ENCODE assay signal across 23 mouse cellular contexts in the genomic region with DNA sequence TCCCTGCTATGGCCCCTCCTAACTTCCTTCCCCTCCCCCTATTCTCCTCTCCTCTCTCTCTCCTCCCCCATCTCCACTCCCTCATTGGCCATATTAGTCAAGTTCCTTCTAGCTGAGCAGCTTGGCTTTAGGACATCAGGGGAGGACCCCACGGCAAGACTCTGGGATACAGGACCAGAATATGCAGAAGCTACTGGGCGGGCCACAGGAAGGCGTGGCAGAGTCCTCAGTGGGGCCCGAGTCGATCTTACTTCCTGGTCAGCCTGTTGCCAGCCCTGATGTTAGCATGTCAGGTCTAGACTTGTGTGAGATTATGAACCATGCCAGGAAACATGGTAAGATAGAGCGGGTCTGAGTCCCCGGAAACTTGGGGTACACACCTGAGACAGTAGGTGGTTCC. TPM values are rescaled to one million over a fixed set of nuclear protein-coding genes. Genes with fewer than 3 reads are reported as not detected.
DNase-seq lines count a peak whose midpoint lies in the region; ATAC-seq and TF ChIP-seq lines count a peak whose summit lies in the region.
"Had no signal": no experiment of that assay in that cellular context is flagged by ENCODE, and none has a peak within 500 bp of the region (broad histone marks: within the 10 kb centered on the region; RNA-seq: fewer than 3 reads in every experiment).

No protein-coding gene starts in this region.

- WGBS in heart, adult 2 months: 82% methylated on average over 7 of the region's 7 CpGs
- 68% methylated on average over 7 of the region's 7 CpGs for WGBS in intestine, embryonic 16.5 days

- no peak overlapping the region for H3K4me3 ChIP-seq in heart, adult 2 months
- peak overlapping the region in 1 of 2 experiments; percentile 35; a peak in 1 of 4 replicates for H3K4me3 ChIP-seq in MEL (ENCODE audit: control insufficient read depth in 1 of 2, insufficient read depth in 1 of 2, low read depth in 2 of 2, low read length in 2 of 2)
- H3K4me3 ChIP-seq in intestine, embryonic 16.5 days (ENCODE audit: low read length): no peak overlapping the region
- H3K4me3 ChIP-seq: embryonic facial prominence, embryonic 10.5 days; embryonic facial prominence, embryonic 13.5 days; forebrain, embryonic 10.5 days; hindbrain, embryonic 12.5 days; hindbrain, embryonic 15.5 days had no signal

- no peaks in the 10 kb centered on the region for H3K36me3 ChIP-seq in heart, adult 2 months (ENCODE audit: control insufficient read depth, insufficient read depth, low read length)
- peaks cover 0 to 3% of the 10 kb centered on the region in 2 experiments; a peak in 1 of 4 replicates for H3K36me3 ChIP-seq in MEL (ENCODE audit: control insufficient read depth in 1 of 2, insufficient read depth in 2 of 2, low read length in 2 of 2)
- H3K36me3 ChIP-seq in intestine, embryonic 16.5 days (ENCODE audit: control insufficient read depth, insufficient read depth, low read length): no peaks in the 10 kb centered on the region
- H3K36me3 ChIP-seq: embryonic facial prominence, embryonic 10.5 days; embryonic facial prominence, embryonic 13.5 days; forebrain, embryonic 10.5 days; hindbrain, embryonic 12.5 days; hindbrain, embryonic 15.5 days had no signal

- no peaks in the 10 kb centered on the region for H3K4me1 ChIP-seq in heart, adult 2 months (ENCODE audit: control insufficient read depth, insufficient read depth, low read length)
- peaks cover 4 to 14% of the 10 kb centered on the region in 2 experiments for H3K4me1 ChIP-seq in MEL (ENCODE audit: control insufficient read depth in 1 of 2, insufficient read depth in 2 of 2, low read length in 2 of 2)
- H3K4me1 ChIP-seq in intestine, embryonic 16.5 days (ENCODE audit: control insufficient read depth, insufficient read depth, low read length): no peaks in the 10 kb centered on the region
- H3K4me1 ChIP-seq: embryonic facial prominence, embryonic 10.5 days; embryonic facial prominence, embryonic 13.5 days; forebrain, embryonic 10.5 days; hindbrain, embryonic 12.5 days; hindbrain, embryonic 15.5 days had no signal

- H3K9me3 ChIP-seq in MEL (replicated peaks; ENCODE audit: insufficient read depth, low read length): no peaks in the 10 kb centered on the region
- no peaks in the 10 kb centered on the region for H3K9me3 ChIP-seq in intestine, embryonic 16.5 days (ENCODE audit: control insufficient read depth, low read length)
- H3K9me3 ChIP-seq: embryonic facial prominence, embryonic 10.5 days; embryonic facial prominence, embryonic 13.5 days; forebrain, embryonic 10.5 days; hindbrain, embryonic 12.5 days; hindbrain, embryonic 15.5 days had no signal

- H3K4me2 ChIP-seq in intestine, embryonic 16.5 days (ENCODE audit: low read depth, low read length): no peak overlapping the region
- H3K4me2 ChIP-seq: embryonic facial prominence, embryonic 13.5 days; heart, embryonic 11.5 days; hindbrain, embryonic 12.5 days; hindbrain, embryonic 15.5 days had no signal

- H3K9ac ChIP-seq in heart, adult 2 months (ENCODE audit: low read depth, low read length): no peak overlapping the region
- H3K9ac ChIP-seq in MEL (ENCODE audit: control insufficient read depth, low read depth, low read length, poor library complexity, severe bottlenecking): no peak overlapping the region
- no peak overlapping the region for H3K9ac ChIP-seq in intestine, embryonic 16.5 days (ENCODE audit: low read depth, low read length)
- H3K9ac ChIP-seq: embryonic facial prominence, embryonic 13.5 days; hindbrain, embryonic 12.5 days; hindbrain, embryonic 15.5 days had no signal

- H3K79me2 ChIP-seq in heart, adult 2 months (replicated peaks; ENCODE audit: control insufficient read depth, insufficient read depth, low read length): no peaks in the 10 kb centered on the region
- no peaks in the 10 kb centered on the region for H3K79me2 ChIP-seq in MEL (ENCODE audit: control insufficient read depth, insufficient read depth, low read length, poor library complexity)

- H3K27ac ChIP-seq in heart, adult 2 months: no peak overlapping the region
- no peak overlapping the region for H3K27ac ChIP-seq in MEL (ENCODE audit: control insufficient read depth, low read depth, low read length)
- no peak overlapping the region for H3K27ac ChIP-seq in intestine, embryonic 16.5 days (ENCODE audit: low read length)
- H3K27ac ChIP-seq: embryonic facial prominence, embryonic 10.5 days; embryonic facial prominence, embryonic 13.5 days; forebrain, embryonic 10.5 days; hindbrain, embryonic 12.5 days; hindbrain, embryonic 15.5 days had no signal

- no peak for TF ChIP-seq EP300 in heart, adult 2 months (IDR thresholded peaks at IDR 0.05; ENCODE audit: insufficient read depth, low read depth, low read length)
- TF ChIP-seq EP300 in MEL (IDR thresholded peaks at IDR 0.05; ENCODE audit: low read depth in 1 of 2, low read length in 2 of 2): no peak

- no peak for TF ChIP-seq RAD21 in MEL (IDR thresholded peaks at IDR 0.05; ENCODE audit: low read depth, low read length)

- TF ChIP-seq POLR2A in heart, adult 2 months (IDR thresholded peaks at IDR 0.05; ENCODE audit: insufficient read depth, low read depth, low read length): no peak
- no peak for TF ChIP-seq POLR2A in MEL (IDR thresholded peaks at IDR 0.05; ENCODE audit: control insufficient read depth in 1 of 2, insufficient read depth in 1 of 2, low read depth in 1 of 2, low read length in 2 of 2, poor library complexity in 1 of 2)

- TF ChIP-seq CTCF in heart, adult 2 months (IDR thresholded peaks at IDR 0.05): no peak
- TF ChIP-seq CTCF in MEL (IDR thresholded peaks at IDR 0.05 in 2 of 3, conservative IDR thresholded peaks at IDR 0.05 in 1 of 3; ENCODE audit: control insufficient read depth in 1 of 3, insufficient read depth in 1 of 3, low read depth in 2 of 3, low read length in 3 of 3, poor library complexity in 1 of 3, severe bottlenecking in 1 of 3): no peak

- H3K27me3 ChIP-seq in heart, adult 2 months (ENCODE audit: control insufficient read depth, insufficient read depth, low read length): no peaks in the 10 kb centered on the region
- no peaks in the 10 kb centered on the region; a peak in 1 of 4 replicates for H3K27me3 ChIP-seq in MEL (ENCODE audit: control insufficient read depth in 1 of 2, insufficient read depth in 2 of 2, low read length in 2 of 2)
- H3K27me3 ChIP-seq in intestine, embryonic 16.5 days (replicated peaks; ENCODE audit: control insufficient read depth, insufficient read depth, low read length): no peaks in the 10 kb centered on the region
- H3K27me3 ChIP-seq: embryonic facial prominence, embryonic 13.5 days; hindbrain, embryonic 15.5 days had no signal

- peak; percentile 69; the same call in 1 of the 2 replicates for ATAC-seq in intestine, embryonic 16.5 days
- no peak for ATAC-seq in monocyte, adult 5-6 weeks (replicated peaks; ENCODE audit: insufficient number of reproducible peaks, low FRiP score, low TSS enrichment, poor library complexity, severe bottlenecking)
- no peak for ATAC-seq in erythroblast, adult 5-6 weeks (replicated peaks; ENCODE audit: low FRiP score, poor library complexity, severe bottlenecking)
- ATAC-seq: forebrain, embryonic 14.5 days had no signal

- intact Hi-C loops in heart, adult 2 months (cut with DNase I): no loop called here

- peak; percentile 36 for DNase-seq in heart, adult 11 months
- DNase-seq in heart, adult 2 months: no peak
- peak; percentile 57 for DNase-seq in MEL (ENCODE audit: low read depth, low spot score)
- no peak for DNase-seq in cerebellum, adult 9-11 months
- DNase-seq: adrenal gland, postnatal 10 days; adrenal gland, postnatal 36 days; B cell, adult 2 months; cerebellum, adult 18-20 months; cerebellum, adult 9-10 months; cerebellum, postnatal 36 days; embryo, embryonic 11 days; gastrocnemius, postnatal 25 days had no signal

TF ChIP-seq in MEL, 35 proteins besides CTCF, POLR2A, EP300 and RAD21:
- TF ChIP-seq TBP (IDR thresholded peaks at IDR 0.05; ENCODE audit: low read depth, low read length) (no peak), SIN3A (IDR thresholded peaks at IDR 0.05; ENCODE audit: low read length) (no peak), ELF1 (IDR thresholded peaks at IDR 0.05; ENCODE audit: low read depth, low read length) (peak; percentile 63), MAZ (IDR thresholded peaks at IDR 0.05; ENCODE audit: low read depth, low read length) (peak; percentile 47; the same call in 1 of the 2 replicates)

RNA-seq across cellular contexts. Expression of gene Arhgef19, which starts 10.6 kb away (rescaled TPM):
- 10 to 100 TPM; 37.7 to 40.1 TPM for total RNA-seq in heart, adult 2 months (2021)
- polyA plus RNA-seq in heart, adult 2 months (2012; rRNA removed): 22.4 and 39.6 TPM in 2 replicates
- total RNA-seq in MEL (2012; rRNA removed): 0.03 TPM in 1 of 2 replicates, not detected in the other
- polyA plus RNA-seq in MEL (2012; ENCODE audit: insufficient read depth in 1 of 2, insufficient read length in 2 of 2, low read depth in 1 of 2, low replicate concordance in 2 of 2, missing spikeins in 1 of 2): under 1 TPM in 1 of 2 experiments, not detected in 1; 0.78 TPM
- polyA plus RNA-seq in intestine, embryonic 16.5 days (2015; fragmentation: Nextera tagmentation; extraction: Ambion mirVana): 15.0 and 15.1 TPM in 2 replicates
- total RNA-seq in monocyte, adult 5-6 weeks (2017): not detected in 3 replicates
- not detected in 2 replicates for total RNA-seq in erythroblast, adult 5-6 weeks (2015; ENCODE audit: low replicate concordance)
- total RNA-seq in erythroblast, adult 5-6 weeks (2017; ENCODE audit: low replicate concordance): not detected in 2 replicates
- total RNA-seq: hematopoietic stem cell, adult 5-6 weeks had no signal

RNA-seq across cellular contexts. Expression of gene Rsg1, which starts 14.9 kb away (rescaled TPM):
- under 1 TPM; 0.42 to 0.52 TPM for total RNA-seq in heart, adult 2 months (2021)
- polyA plus RNA-seq in heart, adult 2 months (2012; rRNA removed): 0.88 and 1.1 TPM in 2 replicates
- 3.7 and 5.8 TPM in 2 replicates for total RNA-seq in MEL (2012; rRNA removed)
- 1 to 10 TPM in 1 of 2 experiments, not detected in 1; 4.8 TPM for polyA plus RNA-seq in MEL (2012; ENCODE audit: insufficient read depth in 1 of 2, insufficient read length in 2 of 2, low read depth in 1 of 2, low replicate concordance in 2 of 2, missing spikeins in 1 of 2)
- 4.2 and 5.1 TPM in 2 replicates for polyA plus RNA-seq in intestine, embryonic 16.5 days (2015; fragmentation: Nextera tagmentation; extraction: Ambion mirVana)
- 0.38 to 2.7 TPM in 2 of 3 replicates, not detected in the other for total RNA-seq in monocyte, adult 5-6 weeks (2017)
- total RNA-seq in erythroblast, adult 5-6 weeks (2015; ENCODE audit: low replicate concordance): not detected in 2 replicates
- 0.42 TPM in 1 of 2 replicates, not detected in the other for total RNA-seq in erythroblast, adult 5-6 weeks (2017; ENCODE audit: low replicate concordance)

Comparison
In these comparisons a context has a peak if more than half of its experiments do, and no peak if none do; other contexts are left out.
1. DNase-seq: peak in heart, adult 11 months (single experiment) and MEL (single experiment); none in heart, adult 2 months (0 of 2) and cerebellum, adult 9-11 months (single experiment).
2. RNA of gene Arhgef19, which starts 10.6 kb away (total RNA-seq): 37.7 to 40.1 TPM in heart, adult 2 months; 0.03 TPM in MEL, not detected in monocyte, adult 5-6 weeks and not detected in erythroblast, adult 5-6 weeks; every median in the first group is over 10 times any median in the second.